Mouse (Mus musculus) spleen, adult 2 months (tissue): ENCODE results near the gene Rab21. TPM values are rescaled to one million over a fixed set of nuclear protein-coding genes. Genes with fewer than 3 reads are reported as not detected.

Source experiments
- DNase-seq, 2 experiments: peaks; one replicate each; pipeline versions ENCODE4 v3.0.0 to v3.0.0-alpha.2; 2012 to 2021; ENCODE audit warnings: low spot score in 2 of 2, low read depth in 1 of 2
- H3K27ac ChIP-seq: fragments of 200-500 bp; 2 replicates; pipeline ENCODE4 v1.5.1; 2012; ENCODE audit warnings: low read length, inconsistent platforms; ENCODE audit not compliant: insufficient read depth
- H3K27me3 ChIP-seq: fragments of 200-500 bp; 2 replicates; pipeline ENCODE4 v1.6.1; 2012; ENCODE audit warnings: mild to moderate bottlenecking, moderate library complexity, low read length, inconsistent platforms; ENCODE audit not compliant: control insufficient read depth, insufficient read depth
- H3K36me3 ChIP-seq: fragments of 200-500 bp; 2 replicates; pipeline ENCODE4 v1.6.1; 2012; ENCODE audit warnings: mild to moderate bottlenecking, low read length, inconsistent platforms; ENCODE audit not compliant: control insufficient read depth, insufficient read depth
- H3K4me1 ChIP-seq: fragments of 200-500 bp; 2 replicates; pipeline ENCODE4 v1.6.1; 2011; ENCODE audit warnings: inconsistent platforms; ENCODE audit not compliant: control insufficient read depth, insufficient read depth, insufficient read length
- H3K4me3 ChIP-seq: fragments of 200-500 bp; 2 replicates; pipeline ENCODE4 v1.5.1; 2011; ENCODE audit warnings: mild to moderate bottlenecking, inconsistent platforms; ENCODE audit not compliant: insufficient read depth, insufficient read length; ENCODE audit errors: extremely low read depth
- CTCF ChIP-seq: fragments of 200-500 bp; IDR thresholded peaks from 2 replicates; pipeline ENCODE4 v1.5.1; 2011; ENCODE audit warnings: mild to moderate bottlenecking, inconsistent platforms; ENCODE audit not compliant: insufficient read depth, insufficient read length, insufficient replicate concordance; ENCODE audit errors: extremely low read depth
- POLR2A ChIP-seq: fragments of 200-500 bp; IDR thresholded peaks from 2 replicates; pipeline ENCODE4 v1.6.1; 2011; ENCODE audit warnings: low read depth, low read length, inconsistent platforms
- WGBS: fragments of 180-500 bp; shearing (Covaris S2); methylation state at CpG from one replicate; pipeline ENCODE4 v1.1.7; 2018; 5-methylcytosine and 5-hydroxymethylcytosine counted together
- polyA plus RNA-seq: library from polyadenylated mRNA; depleted of rRNA; stranded (reverse); fragments of >200 nt; gene quantifications from 2 replicates; pipeline ENCODE4 v1.2.3, GENCODE M21; 2012

The Rab21 gene
- polyA plus RNA-seq, 1 experiment, result 26.5 TPM

DNA sequence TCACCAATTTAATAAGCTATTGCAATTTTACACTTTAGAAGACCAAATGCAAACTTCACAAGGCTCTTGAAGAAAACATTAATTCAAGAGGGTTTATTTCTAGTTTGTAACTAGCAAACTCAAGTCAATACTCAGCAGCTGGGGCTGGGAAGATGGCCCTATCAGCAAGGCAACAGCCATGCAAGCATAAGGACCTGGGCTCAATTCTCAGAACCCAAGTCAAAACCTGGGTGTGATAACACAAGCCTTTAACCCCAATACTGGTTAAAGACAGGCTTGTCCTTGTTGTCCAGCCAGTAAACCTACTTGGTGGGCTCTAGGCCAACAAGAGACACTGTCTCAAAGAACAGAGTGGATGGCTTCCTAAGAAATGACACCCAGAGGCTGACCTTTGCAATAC is 31.1 kb upstream of the Rab21 start:
- Histone ChIP-seq H3K4me3 (no peak overlapping the region), H3K27ac (no peak overlapping the region), H3K4me1 (0 out of 2 replicates have a peak, but pooled peaks cover 2% of the 10 kb centered on the region), H3K27me3 (no peaks in the 10 kb centered on the region), H3K36me3 (peaks cover 16% of the 10 kb centered on the region)
- no peak for TF ChIP-seq CTCF
- no peak for TF ChIP-seq POLR2A
- no peak for DNase-seq

DNA sequence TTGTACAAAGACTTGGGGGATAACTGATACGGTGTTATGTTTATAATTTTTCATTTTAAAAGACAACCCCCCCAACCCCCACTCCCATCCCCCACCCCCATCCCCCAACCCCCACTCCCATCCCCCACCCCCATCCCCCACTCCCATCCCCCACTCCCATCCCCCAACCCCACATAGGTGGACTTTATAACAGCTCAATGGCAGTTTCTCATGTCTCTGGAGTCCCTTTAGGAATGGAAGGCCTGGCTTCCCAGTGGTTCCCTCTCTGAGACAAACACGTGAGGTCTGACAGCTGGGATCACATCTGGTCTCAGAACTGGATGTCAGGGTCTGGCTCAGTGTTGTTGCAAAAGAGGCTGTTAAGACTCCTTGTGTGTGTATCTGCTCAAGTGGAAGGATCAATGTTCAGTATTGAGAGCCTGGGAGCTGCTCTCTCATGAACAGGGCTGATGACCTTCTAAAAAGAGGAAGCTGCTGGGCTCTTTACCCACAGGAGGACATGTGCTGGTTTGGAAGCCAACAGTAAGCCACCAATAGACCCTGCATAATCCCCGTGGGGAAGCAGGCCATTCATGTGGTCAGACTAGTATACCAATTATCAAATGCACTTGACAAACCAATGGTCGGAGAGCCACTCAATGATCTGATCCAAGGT is 27.5 kb upstream of the Rab21 start:
- no peak for TF ChIP-seq POLR2A
- H3K36me3 ChIP-seq, result peaks cover 24% of the 10 kb centered on the region
- 65% methylated on average over 4 of the region's 4 CpGs for WGBS

DNA sequence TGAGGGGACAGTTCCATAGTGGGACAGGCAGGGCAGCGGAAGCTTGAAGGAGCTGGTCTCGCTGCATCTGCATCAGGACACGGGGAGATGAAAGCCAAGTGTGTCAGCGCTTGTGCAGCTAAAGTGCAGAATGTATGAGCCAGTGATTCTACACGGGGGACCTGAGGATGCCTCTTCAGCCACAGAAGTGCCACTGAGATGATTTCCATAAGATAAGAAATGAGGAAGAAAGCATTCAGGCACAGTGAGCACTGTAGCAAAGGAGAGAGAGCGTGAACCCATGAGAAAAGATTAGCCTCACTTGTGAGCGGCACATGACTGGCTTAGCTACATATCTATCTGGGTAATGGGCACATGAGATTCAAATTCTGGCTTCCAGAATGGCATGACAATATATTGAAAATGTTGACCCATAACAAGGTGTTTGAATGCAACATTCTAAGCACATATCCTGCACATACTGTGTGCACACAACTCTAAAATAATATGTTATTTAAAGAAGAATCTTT is 24.5 kb upstream of the Rab21 start:
- 0 out of 2 replicates have a peak, but pooled peaks cover 2% of the 10 kb centered on the region for H3K4me1 ChIP-seq
- no peak for TF ChIP-seq CTCF
- TF ChIP-seq POLR2A, result no peak

More for the DNA sequence above, 27.5 kb upstream of the Rab21 start:
- no peak overlapping the region for H3K4me3 ChIP-seq
- 0 out of 2 replicates have a peak, but pooled peaks cover 2% of the 10 kb centered on the region for H3K4me1 ChIP-seq
- no peak overlapping the region for H3K27ac ChIP-seq
- no peak for DNase-seq
- H3K27me3 ChIP-seq, result no peaks in the 10 kb centered on the region

DNA sequence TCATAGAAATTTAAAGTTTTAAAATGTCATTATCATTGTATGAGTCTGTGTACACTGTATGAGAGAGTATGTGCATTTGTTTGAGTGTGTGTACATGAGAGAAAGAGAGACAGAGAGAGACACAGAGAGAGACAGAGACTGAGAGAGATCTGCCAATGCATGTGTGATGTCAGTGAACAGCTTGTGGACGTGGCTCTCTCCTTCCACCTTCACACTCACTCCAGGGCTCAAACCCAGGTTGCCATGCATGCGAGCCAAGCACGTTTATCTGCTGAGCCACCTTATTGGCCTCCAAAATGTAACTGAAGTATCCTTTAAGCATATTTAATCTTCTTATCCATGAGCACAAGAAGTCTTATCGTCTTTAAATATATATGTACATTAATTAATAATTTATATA is 21.5 kb upstream of the Rab21 start:
- H3K27ac ChIP-seq, result no peak overlapping the region
- no peaks in the 10 kb centered on the region for H3K27me3 ChIP-seq
- H3K4me1 ChIP-seq, result no peaks in the 10 kb centered on the region
- no peak overlapping the region for H3K4me3 ChIP-seq
- no peak for DNase-seq
- TF ChIP-seq POLR2A, result no peak
- TF ChIP-seq CTCF, result no peak
- WGBS, result 83% methylated on average over 4 of the region's 4 CpGs
- peaks cover 9% of the 10 kb centered on the region; the same call in 1 of the 2 replicates for H3K36me3 ChIP-seq

More for the DNA sequence above, 24.5 kb upstream of the Rab21 start:
- 80% methylated on average over 7 of the region's 7 CpGs for WGBS
- Histone ChIP-seq H3K36me3 (peaks cover 20% of the 10 kb centered on the region), H3K27ac (no peak overlapping the region), H3K4me3 (no peak overlapping the region), H3K27me3 (no peaks in the 10 kb centered on the region)
- no peak for DNase-seq

DNA sequence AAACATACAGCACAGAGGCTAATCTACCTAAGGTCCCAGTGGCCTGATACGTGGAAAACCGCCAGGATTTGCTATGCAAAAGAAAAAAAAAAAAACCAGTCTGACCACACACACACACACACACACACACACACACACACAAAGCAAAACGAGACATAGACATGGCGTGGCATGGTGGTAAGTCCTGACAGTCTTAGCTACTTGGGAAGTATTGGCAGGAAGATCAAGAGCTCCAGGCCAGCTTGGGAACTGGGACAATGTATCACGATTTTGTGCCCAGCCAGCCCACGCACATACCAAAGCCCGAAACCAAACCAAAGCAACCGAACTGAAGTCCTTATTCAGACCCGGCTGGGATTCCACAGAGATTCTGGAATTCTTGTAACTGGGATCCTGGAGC is 18.1 kb upstream of the Rab21 start:
- no peak overlapping the region for H3K4me3 ChIP-seq
- H3K4me1 ChIP-seq, result no peaks in the 10 kb centered on the region
- no peak for TF ChIP-seq CTCF
- TF ChIP-seq POLR2A, result no peak
- 85% methylated on average over 9 of the region's 9 CpGs for WGBS
- H3K27ac ChIP-seq, result no peak overlapping the region
- peaks cover 2% of the 10 kb centered on the region; the same call in 1 of the 2 replicates for H3K36me3 ChIP-seq
- no peaks in the 10 kb centered on the region for H3K27me3 ChIP-seq
- no peak for DNase-seq

DNA sequence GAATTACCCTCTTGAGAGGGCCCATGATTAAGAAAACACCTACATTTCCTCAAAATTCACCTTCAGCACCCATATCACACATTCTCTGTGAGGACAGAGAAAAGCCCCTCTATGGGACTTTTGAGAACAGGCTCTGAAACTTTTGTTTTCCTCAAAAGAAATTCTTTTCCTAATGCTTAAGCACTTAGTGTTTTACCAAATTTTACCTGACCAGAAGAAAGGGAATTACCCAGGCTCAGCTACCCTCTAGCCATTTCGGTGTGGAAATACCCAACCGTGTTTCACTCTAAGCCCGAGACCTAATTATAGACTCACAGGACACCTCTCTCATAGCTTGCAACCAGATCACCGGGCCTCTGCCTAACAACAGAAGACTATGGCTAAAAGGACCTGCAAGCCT is 17.6 kb upstream of the Rab21 start:
- 75% methylated on average over 4 of the region's 4 CpGs for WGBS
- H3K27ac ChIP-seq, result no peak overlapping the region
- TF ChIP-seq CTCF (no peak), POLR2A (no peak)
- H3K4me3 ChIP-seq, result no peak overlapping the region
- peaks cover under 1% of the 10 kb centered on the region; the same call in 1 of the 2 replicates for H3K36me3 ChIP-seq
- DNase-seq, result no peak
- no peaks in the 10 kb centered on the region for H3K27me3 ChIP-seq
- no peaks in the 10 kb centered on the region for H3K4me1 ChIP-seq

DNA sequence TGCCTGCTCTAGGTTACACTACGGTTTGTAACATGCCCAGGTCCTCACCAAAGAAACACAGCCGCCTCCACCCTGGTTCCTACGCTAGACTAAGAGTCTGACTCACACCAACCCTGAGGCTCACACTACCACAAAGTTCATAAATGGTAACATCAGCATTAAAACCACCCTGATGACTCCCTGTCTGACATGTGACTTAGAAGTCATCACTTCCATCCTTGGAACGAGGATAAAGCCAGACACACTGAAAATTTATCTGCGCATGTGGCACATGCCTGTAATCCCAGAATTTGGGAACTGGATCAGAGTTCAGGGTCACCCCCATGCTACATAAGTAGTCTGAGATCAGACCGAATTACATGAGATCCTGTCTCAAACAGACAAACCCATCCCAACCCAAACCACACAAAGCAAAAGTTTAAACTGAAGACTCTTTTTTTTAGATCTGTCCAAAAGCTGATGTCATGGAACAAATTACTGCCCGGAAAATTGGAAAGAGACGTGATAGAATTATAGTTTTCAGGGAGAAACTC is 17.1 kb upstream of the Rab21 start:
- 80% methylated on average over 8 of the region's 8 CpGs for WGBS
- Histone ChIP-seq H3K27ac (no peak overlapping the region), H3K27me3 (no peaks in the 10 kb centered on the region), H3K4me3 (no peak overlapping the region), H3K4me1 (no peaks in the 10 kb centered on the region), H3K36me3 (no peaks in the 10 kb centered on the region)
- TF ChIP-seq CTCF, result no peak
- TF ChIP-seq POLR2A, result no peak
- no peak for DNase-seq
